Mouse (Mus musculus) activated CD4-positive, CD25-positive, alpha-beta regulatory T cell, adult 4 months (primary cell): ENCODE measurements around the gene Gm12184. TPM values are rescaled to one million over a fixed set of nuclear protein-coding genes. Genes with fewer than 3 reads are reported as not detected.
"Not testable (repeated sequence)": the region's sequence is repeated elsewhere in the genome, so short reads cannot be mapped to it uniquely, and the experiment has no call there.

Experiments
- ATAC-seq: one replicate; pipeline ENCODE4 v1.8.0; 2017
- polyA plus RNA-seq, 2 experiments: library from polyadenylated mRNA; unstranded; fragments of 100-300 nt; shearing (Covaris generic); gene quantifications; one replicate each; pipeline ENCODE4 v1.2.1; 2017

The Gm12184 gene
- polyA plus RNA-seq, 2 experiments from 2014 or later: 3.0 to 3.1 TPM

DNA sequence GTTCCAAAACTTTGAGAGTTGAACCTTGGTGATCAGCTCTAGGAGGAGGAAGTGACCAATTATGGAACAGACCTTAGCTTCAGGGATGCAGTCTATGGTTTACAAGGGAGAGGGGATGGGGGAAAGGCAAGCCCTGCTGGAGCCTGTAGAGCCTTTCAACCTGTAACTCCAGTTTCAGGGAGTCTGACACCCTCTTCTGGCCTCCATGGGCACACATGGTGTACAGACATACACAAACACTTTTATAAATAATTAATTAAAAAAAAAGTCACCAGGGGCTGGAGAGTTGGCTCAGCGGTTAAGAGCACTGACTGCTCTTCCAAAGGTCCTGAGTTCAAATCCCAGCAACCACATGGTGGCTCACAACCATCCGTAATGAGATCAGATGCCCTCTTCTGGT, 19.9 kb upstream of the Gm12184 start:
- ATAC-seq: not testable (repeated sequence)

DNA sequence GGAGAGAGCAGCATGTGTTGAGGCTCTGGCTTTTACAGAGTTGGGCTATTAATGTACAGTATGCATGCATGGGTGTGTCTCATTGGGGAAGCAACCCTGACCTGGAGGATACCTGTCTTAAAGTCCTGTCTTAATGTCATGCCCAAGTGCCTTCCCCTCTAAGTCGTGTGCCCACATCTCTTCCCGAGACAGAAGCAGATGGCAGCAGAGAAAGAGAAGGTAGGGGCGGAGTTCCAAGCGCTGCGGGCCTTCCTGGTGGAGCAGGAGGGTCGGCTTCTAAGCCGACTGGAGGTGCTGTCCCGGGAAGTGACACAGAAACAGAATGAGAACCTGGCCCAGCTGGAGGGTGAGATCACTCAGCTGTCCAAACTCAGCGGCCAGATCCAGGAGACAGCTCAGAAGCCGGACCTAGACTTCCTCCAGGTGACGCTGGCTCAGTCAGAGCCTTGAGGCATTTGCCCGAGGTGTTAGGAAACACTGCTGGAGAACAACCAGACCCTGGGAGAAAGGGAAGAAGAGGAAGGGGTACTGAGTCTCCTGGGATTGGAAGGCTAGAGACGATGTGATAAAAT, 18.9 kb upstream of the Gm12184 start:
- no peak for ATAC-seq

DNA sequence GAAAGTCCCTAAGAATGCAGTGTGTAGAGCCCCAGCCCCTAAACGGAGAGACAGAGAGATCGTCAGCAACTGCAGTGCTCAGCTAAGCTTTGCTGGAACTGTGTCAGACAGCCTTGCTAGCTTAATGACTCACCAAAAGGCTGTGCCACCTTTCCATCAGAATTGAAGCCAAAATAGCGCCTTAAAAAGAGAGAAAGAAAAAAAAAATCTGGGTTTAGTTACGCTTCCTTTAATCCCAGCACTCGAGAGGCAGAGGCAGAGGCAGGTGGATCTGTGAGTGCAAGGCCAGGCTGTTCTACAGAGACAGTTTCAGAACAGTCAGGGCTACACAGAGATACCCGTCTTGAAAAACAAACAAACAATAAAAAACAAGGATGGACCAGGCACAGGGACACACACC, 17.9 kb upstream of the Gm12184 start:
- ATAC-seq: no peak

DNA sequence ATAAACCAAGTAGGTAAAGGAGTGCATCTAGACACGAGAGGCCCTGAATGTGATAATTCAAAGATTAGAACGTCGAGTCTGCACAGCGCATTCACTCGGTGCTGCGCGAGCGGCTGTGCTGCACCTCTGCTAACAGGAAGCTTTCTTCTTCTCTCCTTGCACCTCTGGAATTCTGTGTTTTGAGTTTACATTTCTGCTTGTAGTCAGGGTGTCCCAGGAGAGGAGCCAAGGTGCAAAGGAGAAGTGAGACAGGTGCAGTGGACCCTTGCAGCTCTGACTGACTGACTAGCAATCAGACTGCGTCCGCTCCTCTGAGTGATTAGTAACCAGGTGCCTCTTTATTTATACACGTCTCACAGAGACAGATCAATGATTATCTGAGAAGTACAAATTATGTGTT, 16.7 kb upstream of the Gm12184 start:
- no peak for ATAC-seq

DNA sequence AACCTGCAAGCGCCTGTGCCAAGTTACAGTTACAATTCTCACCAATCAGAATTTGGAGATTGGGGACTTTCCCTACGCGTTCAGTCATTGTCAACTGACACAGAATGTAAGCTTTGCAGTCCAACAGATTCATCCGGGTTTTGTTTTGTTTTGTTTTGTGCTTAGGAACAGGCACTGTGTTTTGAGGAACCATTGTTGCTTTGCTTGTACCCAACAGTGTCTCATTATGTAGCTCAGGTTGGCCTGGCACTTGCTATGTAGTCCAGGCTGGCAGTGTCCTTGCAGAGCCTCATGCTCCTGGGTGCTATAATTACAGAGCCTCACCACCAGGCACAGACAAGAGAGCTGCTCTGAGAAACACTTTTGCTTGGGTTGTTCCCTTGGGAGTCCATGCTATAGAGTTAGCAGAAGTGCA, 15.9 kb upstream of the Gm12184 start:
- ATAC-seq: no peak

DNA sequence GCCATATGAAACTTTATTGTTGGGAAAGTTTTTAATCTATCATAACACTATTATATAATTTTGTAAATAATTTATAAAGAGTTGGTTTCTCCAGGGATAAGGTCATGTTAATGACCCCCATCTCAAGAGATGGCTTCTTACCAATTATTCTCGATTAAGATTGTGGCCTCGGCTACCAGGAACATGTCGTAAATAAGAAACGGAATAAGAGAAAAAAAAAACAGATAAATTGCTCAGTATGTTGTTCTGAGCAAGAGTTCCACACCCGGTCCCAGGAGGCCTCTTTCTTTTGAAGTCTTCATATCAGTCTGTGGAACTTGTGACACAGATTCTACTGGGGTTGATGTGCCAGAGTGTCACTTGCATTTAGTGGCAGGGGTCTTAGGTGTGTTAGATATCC, 14.8 kb upstream of the Gm12184 start:
- no peak for ATAC-seq

DNA sequence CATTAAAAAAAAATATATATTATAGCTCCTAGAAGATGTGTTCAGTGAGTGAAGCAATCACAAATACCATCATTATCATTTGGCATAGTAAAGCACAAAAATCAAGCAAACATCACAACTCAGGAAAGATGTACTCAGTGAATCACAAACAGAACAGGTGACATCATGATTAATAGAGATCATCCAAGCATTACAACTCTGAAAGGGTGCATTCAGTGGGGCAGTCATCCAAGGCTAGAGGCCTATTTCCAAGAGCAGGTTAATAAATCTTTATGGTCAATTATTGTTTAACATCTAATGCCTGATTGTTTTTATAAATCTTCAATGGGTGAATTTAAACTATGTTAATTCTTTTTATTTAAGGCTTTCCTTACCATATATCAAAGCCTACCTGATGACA, 14.3 kb upstream of the Gm12184 start:
- ATAC-seq: no peak

DNA sequence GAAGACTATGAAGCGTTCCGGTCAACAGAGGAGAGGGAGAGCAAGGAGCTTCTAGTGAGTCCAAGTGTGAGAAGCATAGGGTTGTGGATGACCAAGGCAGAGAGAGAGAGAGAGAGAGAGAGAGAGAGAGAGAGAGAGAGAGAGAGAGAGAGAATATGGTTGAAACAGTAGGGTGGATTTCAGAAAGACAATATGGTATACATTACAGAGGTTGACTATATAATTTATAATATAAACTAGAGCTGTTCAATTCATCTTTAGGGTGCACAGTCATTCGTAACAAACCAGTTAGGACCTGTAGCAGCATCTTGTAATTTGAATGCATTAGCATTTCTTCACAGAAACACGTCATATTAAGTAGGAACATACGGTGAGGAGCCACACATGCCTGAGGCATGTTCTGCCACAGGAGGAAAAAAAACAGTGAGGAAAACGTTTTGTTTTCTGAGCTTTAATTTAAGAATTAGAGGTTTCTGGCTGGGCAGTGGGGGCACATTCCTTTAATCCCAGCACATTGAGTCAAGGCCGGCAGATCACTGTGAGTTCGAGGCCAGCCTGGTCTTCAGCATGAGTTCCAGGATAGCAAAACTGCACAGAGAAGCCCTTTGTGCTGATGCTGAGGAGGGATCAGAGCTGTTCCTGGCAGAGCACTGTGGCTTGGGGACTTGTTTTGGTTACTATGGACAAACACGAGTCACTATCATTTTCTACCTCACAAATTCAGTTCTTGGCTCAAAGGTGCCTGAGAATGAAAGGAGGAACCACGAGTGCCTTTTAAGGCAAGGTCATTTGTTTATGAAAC, 12.6 kb upstream of the Gm12184 start:
- ATAC-seq: no peak

DNA sequence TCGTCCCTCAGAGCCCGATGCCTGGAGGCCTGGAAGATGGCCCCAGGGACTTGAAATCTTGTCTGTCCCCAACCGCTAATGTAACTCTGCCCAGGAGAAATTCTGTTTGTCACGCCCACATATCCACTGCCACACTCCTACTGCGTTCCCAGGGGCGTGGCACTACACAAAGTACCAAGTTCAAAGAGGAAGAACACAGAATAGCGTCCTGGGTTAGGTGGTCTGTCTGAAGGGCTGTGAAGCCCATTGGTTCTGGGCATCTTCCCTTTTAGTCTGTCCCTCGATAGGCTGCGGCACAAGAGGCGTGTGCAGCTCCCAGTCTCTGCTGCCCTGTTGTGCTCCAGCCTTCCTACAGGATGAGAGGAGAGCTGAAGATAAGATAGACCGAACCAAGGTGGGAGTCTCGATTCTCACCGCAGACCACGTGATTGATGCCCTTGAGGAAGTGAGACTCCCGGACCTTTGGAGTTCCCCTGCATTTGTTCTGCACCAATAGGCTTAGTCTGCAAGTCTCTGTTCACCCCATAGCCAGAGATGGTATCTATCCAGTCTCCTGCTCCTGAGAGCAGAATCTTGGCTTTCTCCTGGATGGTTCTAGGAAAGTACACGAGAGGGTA, 11.8 kb upstream of the Gm12184 start:
- ATAC-seq: peak; percentile 30

DNA sequence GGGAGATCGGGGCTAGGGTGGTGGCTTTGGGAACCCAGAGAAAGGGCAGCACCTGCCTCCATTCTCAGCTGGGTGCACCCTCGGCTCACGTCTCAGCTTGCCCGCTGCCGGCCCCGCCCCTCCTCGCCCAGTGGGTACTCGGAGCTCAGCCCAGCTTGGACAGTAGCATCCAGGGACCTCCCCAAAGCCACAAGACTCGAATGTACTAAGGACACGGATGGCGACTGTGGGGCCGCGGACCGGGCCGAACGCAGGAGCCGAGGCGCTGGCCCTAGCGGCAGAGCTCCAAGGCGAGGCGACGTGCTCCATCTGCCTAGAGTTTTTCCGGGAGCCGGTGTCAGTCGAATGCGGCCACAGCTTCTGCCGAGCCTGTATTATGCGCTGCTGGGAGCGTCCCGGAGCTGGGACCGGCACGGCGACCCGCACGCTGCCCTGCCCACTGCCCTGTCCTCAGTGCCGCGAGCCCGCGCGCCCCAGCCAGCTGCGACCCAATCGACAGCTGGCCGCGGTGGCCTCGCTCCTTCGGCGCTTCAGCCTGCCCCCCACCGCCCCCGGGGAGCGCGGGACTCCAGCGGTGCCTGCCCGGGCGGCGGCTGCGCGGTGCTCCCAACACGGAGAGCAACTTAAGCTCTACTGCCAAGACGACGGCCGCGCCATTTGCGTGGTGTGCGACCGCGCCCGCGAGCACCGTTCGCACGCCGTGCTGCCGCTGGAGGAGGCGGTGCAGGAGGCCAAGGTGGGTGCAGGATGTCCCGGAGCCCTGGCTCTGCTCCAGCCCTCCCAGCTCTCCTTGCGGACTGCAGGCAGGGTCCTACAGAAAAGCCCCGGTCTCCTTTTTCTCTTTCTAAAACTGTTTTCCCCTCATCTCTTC, 11.1 kb upstream of the Gm12184 start:
- ATAC-seq: no peak

DNA sequence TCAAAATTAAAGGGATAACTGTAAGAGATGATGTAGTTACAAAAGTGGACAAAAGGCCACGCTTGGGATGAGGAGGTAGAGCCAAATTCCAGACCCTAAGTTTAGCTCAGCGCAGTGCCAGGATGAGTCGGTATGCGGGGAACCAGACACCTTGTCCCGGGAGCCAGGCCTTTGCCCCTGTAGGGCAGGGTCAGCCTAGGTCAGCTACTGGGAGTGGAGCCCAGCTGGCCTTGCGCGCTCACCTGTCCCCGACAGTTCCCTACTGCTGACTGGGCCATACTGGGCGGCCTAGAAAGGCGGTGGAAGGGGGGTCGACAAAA, 10.5 kb upstream of the Gm12184 start:
- no peak for ATAC-seq

DNA sequence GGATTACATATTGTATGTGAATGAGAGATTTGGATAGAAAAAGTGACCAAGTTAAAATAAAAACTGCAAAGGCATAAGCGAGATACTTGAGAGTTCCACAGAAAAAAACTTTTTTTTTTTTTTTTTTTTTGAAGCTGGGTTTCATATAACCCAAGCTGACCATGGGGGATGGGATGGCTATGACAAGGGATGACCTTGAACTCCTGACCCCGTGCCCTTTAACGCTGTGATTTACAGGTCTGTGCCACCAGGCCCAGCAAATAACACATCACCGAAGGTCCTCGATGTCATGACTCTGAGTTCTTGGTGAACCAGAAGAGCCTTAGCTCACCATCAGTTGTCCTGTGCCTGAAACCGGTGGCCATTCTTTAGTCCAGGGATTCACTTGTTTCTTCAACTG, 9.5 kb upstream of the Gm12184 start:
- no peak for ATAC-seq

DNA sequence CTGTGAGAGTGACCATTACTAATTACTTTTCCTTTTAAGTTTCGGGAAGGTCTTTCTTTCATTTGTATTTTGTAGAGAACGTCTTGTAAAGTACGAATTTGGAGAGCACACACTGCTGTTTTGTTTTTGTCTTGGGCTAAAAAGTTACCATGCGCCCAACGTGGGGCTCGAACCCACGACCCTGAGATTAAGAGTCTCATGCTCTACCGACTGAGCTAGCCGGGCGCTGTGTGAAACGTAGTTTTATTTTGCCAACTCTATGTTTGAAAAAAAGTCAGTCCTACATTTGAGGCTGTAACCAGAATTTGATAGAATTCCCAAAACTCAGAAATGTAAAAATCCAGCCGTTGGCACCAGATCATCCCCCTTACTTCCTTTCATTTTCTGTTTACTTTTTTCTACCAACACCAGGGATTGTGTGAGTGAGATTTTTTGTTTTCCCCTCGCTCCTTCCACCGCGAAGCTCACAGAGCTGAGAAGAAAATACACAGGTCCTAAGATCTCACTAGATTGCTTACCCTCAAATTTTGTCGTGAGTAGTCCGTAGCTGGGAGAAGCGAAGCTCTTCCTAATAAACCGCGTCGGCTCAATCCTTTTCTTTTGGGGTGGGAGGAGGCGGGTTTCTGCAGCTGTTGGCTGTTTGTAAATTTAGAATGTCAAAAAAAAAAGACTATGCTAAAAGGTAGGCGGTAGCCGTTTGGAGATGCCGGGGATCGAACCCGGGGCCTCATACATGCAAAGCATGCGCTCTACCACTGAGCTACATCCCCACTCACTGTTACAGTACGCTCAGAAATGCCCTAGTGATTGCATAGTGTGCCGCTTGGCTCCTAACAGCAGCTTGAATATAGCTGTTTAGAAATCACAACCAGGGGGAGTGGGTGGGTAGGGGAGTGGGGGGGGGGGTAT, 7.5 kb upstream of the Gm12184 start:
- ATAC-seq: peak; percentile 55

DNA sequence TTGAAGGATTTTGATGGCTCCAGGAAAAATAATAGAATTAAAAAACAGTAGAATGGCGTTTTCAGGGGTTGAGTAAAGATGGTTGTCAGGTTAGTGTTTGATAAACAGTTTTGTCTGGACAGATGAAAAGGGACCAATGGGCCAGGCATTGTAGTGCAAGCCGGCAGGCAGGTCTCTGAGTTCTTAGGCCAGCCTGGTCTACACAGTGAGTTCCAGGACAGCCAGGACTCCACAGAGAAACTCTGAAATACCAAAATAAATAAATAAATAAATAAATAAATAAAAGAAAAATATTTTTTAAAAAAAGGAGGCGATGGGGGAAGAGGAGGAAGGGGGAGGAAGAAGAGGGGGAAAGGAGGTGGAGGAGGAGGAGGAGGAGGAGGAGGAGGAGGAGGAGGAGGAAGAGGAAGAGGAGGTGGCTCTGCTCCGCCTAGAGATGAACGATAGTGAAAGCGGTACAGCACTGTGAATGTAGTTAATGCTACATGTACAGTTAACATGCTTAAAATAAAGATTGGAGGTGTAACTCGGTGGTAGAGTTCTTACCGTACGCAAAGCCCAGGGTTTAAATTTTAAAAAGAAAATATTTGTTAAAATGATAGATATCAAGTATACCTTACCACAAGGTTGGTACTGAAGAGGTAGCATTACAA, 6.7 kb upstream of the Gm12184 start:
- no peak for ATAC-seq

DNA sequence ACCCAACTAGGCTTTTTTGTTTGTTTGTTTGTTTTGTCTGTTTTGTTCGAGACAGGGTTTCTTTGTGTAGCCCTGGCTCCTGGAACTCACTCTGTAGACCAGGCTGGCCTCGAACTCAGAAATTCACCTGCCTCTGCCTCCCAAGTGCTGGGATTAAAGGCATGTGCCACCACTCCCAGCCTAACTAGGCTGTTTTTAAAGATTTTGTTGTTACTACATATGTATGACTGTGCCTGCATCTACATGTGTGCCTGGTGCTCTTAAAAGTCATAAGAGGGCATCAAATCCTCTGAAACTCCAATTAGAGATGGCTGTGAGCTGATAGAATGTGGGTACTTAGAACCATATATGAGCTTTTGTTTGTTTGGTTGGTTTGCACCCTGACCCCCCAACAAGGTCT, 4.8 kb upstream of the Gm12184 start:
- ATAC-seq: no peak

DNA sequence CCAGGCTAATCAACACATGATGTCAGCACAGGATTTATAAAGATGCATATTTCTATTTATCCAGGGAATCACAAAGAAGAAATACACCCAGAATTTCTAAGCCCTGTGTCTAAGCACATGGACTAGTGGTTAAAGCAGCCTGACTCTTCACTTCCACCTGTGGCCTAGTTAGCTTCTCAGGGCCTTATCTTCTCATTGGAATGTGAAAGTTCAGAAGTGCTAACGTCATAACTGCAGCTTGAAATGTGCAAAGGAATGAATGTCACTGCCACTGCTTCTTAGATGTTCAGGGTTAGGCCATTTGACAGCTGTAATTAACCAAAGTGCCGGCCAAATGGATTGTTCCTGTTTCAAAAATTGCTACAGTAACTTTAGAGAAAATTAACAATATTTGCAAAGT, 3.8 kb upstream of the Gm12184 start:
- no peak for ATAC-seq

DNA sequence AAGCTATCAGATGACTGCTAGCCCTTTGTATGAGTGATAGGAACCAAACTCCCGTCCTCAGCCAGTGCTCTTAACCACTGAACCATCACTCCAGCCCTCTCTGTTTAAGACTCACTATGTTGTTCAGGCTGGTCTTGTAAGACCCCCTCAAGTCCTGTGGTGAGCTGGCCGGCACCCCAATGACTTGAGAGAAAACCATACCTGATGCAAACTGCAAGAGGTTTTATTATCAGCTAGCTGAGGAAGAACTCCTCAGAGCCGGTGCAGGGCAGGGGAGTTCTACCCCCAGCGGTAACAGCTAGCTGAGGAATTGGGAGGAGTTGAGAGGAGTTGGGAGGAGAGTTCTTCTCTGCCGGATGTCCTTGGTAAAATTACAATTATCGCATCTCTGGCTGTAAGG, 1.5 kb upstream of the Gm12184 start:
- ATAC-seq: no peak

DNA sequence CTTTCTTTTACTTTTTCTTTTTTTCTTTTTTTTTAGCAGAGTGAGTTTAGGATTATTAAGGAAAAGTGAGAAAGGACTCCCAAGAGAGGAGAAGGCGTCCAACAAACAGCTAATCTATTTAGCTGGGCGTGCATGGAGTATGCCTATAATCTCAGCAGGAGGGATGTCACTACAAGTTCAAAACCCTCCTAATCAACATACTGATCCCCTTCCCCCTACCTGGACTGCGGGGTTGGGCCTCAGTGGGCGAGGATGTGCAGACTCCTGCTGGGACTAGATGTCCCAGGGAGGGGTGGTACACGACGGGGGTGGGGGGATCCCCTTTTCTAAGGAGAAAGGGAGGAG, 269 bp upstream of the Gm12184 start:
- no peak for ATAC-seq

DNA sequence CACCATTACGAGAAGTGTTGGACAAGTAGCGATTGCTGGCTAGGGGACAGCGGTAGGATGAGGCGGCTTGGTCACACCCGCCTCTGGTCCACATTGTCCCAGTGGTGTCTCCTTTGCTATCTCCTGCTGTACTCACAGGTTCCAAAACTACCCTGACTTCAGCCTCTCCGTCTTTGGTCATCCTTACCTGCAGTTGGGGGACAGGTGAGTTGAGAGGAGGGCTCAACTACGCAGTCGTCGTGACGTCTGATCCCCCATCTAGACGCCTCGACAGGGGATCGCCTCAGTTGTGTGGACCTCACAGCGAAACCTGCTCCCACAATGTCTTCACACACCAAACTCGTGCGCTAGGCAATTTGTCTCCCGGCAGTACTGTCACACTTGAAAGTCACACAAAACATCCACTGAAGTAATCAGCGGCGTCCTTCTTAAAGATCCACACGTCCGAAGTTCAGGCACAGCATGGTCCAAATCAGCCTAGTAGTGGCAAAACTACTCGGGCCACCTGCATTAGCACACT, 2.1 kb downstream of the Gm12184 start:
- ATAC-seq: no peak

DNA sequence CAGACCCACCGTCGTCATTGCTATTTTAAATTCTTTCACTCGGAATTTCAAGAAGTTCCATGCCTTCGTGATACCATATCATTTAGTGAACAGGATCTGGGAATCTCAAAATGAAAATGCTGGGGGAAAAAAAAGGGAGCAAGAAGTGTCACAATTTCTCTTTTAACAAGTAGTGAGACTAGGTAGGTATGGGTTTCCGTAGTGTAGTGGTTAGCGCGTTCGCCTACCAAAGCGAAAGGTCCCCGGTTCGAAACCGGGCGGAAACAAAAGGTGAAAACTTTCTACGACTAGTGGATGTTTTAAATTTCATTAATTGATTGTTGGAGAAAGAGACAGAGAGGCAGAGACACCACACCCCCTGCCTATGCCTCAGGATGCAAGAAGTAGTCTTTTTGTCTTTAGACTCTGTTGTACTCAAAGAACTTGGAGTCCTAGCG, 2.9 kb downstream of the Gm12184 start:
- peak; percentile 73 for ATAC-seq

DNA sequence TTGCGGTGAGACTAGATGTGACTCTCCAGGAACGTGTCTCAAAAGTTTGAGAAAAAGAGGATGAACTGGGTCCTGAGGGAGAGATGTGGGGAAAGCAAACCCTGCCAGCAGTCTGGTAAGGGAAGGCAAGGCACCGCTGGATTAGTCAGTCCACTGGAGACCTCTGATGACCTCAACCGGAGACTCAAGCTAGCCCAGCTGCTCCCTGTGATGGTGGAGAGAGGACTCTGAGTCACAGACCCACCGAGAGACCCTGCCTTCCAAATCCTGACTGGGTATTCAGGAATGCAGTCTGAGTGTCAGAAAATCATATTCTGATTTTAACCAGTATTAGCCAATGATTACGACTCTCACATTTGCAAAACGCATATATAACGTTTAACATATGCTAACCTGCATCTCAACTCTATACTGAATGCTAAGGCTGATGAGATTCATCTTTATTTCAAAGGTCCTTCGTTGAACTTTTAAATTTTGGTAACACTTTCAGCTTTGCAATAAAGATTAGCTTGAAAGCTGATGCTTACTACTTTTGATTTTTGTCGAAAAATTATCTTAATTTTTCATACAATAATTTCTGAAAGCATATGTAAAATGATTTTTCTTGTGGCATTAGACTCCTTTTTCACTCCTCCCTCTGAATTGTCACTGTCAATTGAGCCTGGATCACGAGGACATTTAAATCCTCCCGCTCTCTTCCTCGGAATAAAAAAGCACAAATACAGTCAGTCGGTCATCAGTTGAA, 3.5 kb downstream of the Gm12184 start:
- ATAC-seq: no peak
